Mouse (Mus musculus) midbrain, embryonic 16.5 days (tissue): ENCODE measurements around the gene Klk4. TPM values are rescaled to one million over a fixed set of nuclear protein-coding genes. Genes with fewer than 3 reads are reported as not detected.

Source experiments
- ATAC-seq: fragments of 200-750 bp; cut with Nextera tagmentation; 2 replicates; pipeline ENCODE4 v1.8.0; 2017; ENCODE audit warnings: moderate TSS enrichment
- H3K27ac ChIP-seq: fragments of 300-500 bp; sonication (generic); 2 replicates; pipeline ENCODE4 v1.5.1; 2014; ENCODE audit warnings: mild to moderate bottlenecking, low read length, mixed read lengths
- H3K27me3 ChIP-seq: fragments of 300-500 bp; sonication (generic); 2 replicates; pipeline ENCODE4 v1.6.1; 2014; ENCODE audit warnings: low read depth, low read length, mixed read lengths; ENCODE audit not compliant: control insufficient read depth, insufficient read depth
- H3K36me3 ChIP-seq: fragments of 300-500 bp; sonication (generic); 2 replicates; pipeline ENCODE4 v1.6.1; 2014; ENCODE audit warnings: mild to moderate bottlenecking, low read length, moderate library complexity, mixed read lengths; ENCODE audit not compliant: control insufficient read depth, insufficient read depth
- H3K4me1 ChIP-seq: fragments of 300-500 bp; sonication (generic); 2 replicates; pipeline ENCODE4 v1.6.1; 2014; ENCODE audit warnings: mild to moderate bottlenecking, low read length, mixed read lengths; ENCODE audit not compliant: control insufficient read depth, insufficient read depth
- H3K4me2 ChIP-seq: fragments of 300-500 bp; sonication (generic); 2 replicates; pipeline ENCODE4 v1.6.1; 2014; ENCODE audit warnings: mild to moderate bottlenecking, low read length, mixed read lengths
- H3K4me3 ChIP-seq: fragments of 300-500 bp; sonication (generic); 2 replicates; pipeline ENCODE4 v1.5.1; 2014; ENCODE audit warnings: low read depth, mild to moderate bottlenecking, low read length, moderate library complexity, mixed read lengths
- H3K9ac ChIP-seq: fragments of 300-500 bp; sonication (generic); 2 replicates; pipeline ENCODE4 v1.6.1; 2014; ENCODE audit warnings: low read depth, low read length, mixed read lengths
- H3K9me3 ChIP-seq: fragments of 300-500 bp; sonication (generic); replicated peaks from 2 replicates; pipeline ENCODE4 v1.6.1; 2014; ENCODE audit warnings: mild to moderate bottlenecking, low read length, mixed read lengths; ENCODE audit not compliant: control insufficient read depth, poor library complexity, severe bottlenecking
- WGBS: fragments of 180-500 bp; shearing (Covaris S2); extraction: QIAGEN DNeasy Blood & Tissue Kit; methylation state at CpG from one replicate; pipeline ENCODE4 v1.1.7; 2014; 5-methylcytosine and 5-hydroxymethylcytosine counted together
- polyA plus RNA-seq: library from polyadenylated mRNA; unstranded; fragments of >200 nt; fragmentation: Nextera tagmentation; extraction: Ambion mirVana; gene quantifications from 2 replicates; pipeline ENCODE4 v1.2.1, GENCODE M21; 2015

Klk4 gene
- polyA plus RNA-seq, 1 experiment from 2014 or later = 0.39 TPM

GRCm38 (mm10) chr7:43925985-43926384, 45.0 kb downstream of the Klk4 start:
- Histone ChIP-seq H3K4me2 (no peak overlapping the region), H3K4me3 (no peak overlapping the region), H3K36me3 (no peaks in the 10 kb centered on the region), H3K27ac (no peak overlapping the region), H3K4me1 (no peaks in the 10 kb centered on the region), H3K27me3 (no peaks in the 10 kb centered on the region), H3K9ac (no peak overlapping the region), H3K9me3 (no peaks in the 10 kb centered on the region)
- no peak for ATAC-seq
- 65% methylated on average over 5 of the region's 5 CpGs for WGBS

DNA sequence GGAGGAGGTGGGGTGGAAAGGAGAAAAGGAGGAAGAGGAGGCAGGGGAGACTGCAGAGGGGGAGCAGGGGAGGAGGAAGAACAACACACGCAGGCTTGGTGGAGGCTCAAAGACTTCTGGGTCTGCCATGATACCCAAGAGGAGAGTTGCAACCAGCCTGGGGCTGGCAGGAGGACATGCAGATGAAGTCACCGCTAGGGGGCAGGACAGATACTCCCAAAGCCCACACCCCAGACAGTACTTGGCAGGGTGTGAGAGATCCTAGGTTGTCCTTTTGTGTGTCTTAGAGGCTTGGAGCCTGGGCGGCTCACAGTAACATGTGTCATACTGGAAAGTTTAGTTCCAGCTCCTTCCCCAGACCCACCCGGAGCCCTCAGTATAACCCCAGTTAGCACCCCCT, 47.6 kb downstream of the Klk4 start:
- Histone ChIP-seq H3K4me2 (no peak overlapping the region), H3K9me3 (no peaks in the 10 kb centered on the region), H3K9ac (no peak overlapping the region), H3K27me3 (no peaks in the 10 kb centered on the region), H3K4me3 (no peak overlapping the region), H3K27ac (no peak overlapping the region), H3K4me1 (no peaks in the 10 kb centered on the region), H3K36me3 (no peaks in the 10 kb centered on the region)
- WGBS = 53% methylated on average over 4 of the region's 4 CpGs
- ATAC-seq = peak; percentile 21; the same call in 1 of the 2 replicates

DNA sequence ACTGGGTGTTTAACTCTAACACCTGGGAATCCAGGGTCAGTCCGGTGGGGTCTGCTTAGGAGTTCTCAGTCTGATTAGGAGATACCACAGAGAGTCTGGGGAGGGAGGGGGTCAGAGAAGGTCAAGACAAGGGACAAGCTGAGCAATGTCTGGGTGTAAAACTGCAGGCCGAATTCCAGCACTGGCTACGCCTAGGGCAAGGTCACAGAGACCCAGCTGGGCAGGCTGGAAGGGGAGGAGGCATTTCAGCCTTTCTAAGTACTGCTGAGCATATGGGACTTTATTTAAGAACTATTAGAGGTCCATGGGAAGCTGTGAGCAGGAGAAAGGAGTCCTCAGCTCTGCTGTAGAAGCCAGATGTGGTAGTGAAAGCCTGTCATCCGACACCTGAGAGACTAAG, 51.4 kb downstream of the Klk4 start:
- no peaks in the 10 kb centered on the region for H3K4me1 ChIP-seq

GRCm38 (mm10) chr7:43933440-43933839, 52.5 kb downstream of the Klk4 start, which contains the start of gene Klk15:
Gene Klk15, plus strand, starts transcription at chr7:43933740.
- ATAC-seq = no peak
- WGBS = 88% methylated on average over 3 of the region's 3 CpGs

More for the DNA sequence above, 51.4 kb downstream of the Klk4 start:
- Histone ChIP-seq H3K27ac (no peak overlapping the region), H3K9me3 (no peaks in the 10 kb centered on the region), H3K36me3 (no peaks in the 10 kb centered on the region), H3K9ac (no peak overlapping the region), H3K4me3 (no peak overlapping the region), H3K4me2 (no peak overlapping the region), H3K27me3 (no peaks in the 10 kb centered on the region)
- WGBS = 70% methylated on average over 4 of the region's 4 CpGs
- ATAC-seq = no peak

GRCm38 (mm10) chr7:43934747-43935146, 53.8 kb downstream of the Klk4 start:
- no peak overlapping the region for H3K9ac ChIP-seq
- no peaks in the 10 kb centered on the region for H3K4me1 ChIP-seq
- no peaks in the 10 kb centered on the region for H3K36me3 ChIP-seq
- H3K27me3 ChIP-seq = no peaks in the 10 kb centered on the region
- 52% methylated on average over 3 of the region's 3 CpGs for WGBS
- H3K4me3 ChIP-seq = no peak overlapping the region
- no peak overlapping the region for H3K27ac ChIP-seq
- no peak overlapping the region for H3K4me2 ChIP-seq
- ATAC-seq = no peak
- no peaks in the 10 kb centered on the region for H3K9me3 ChIP-seq

More at GRCm38 (mm10) chr7:43933440-43933839, 52.5 kb downstream of the Klk4 start, which contains the start of gene Klk15:
- no peaks in the 10 kb centered on the region for H3K4me1 ChIP-seq
- H3K9ac ChIP-seq = no peak within 1 kb of the TSS
- no peak within 1 kb of the TSS for H3K27ac ChIP-seq
- no peaks in the 10 kb centered on the region for H3K9me3 ChIP-seq
- H3K4me3 ChIP-seq = no peak within 1 kb of the TSS
- H3K36me3 ChIP-seq = no peaks in the 10 kb centered on the region
- no peaks in the 10 kb centered on the region for H3K27me3 ChIP-seq
- H3K4me2 ChIP-seq = no peak within 1 kb of the TSS

Other genes with a start within 250 kb of the Klk4 start
- 0.10 and 0.21 TPM in 2 replicates for gene Ceacam18, start 246.5 kb upstream of the Klk4 start, polyA plus RNA-seq
- 0.16 and 0.32 TPM in 2 replicates for gene Siglece, start 221.0 kb upstream of the Klk4 start, polyA plus RNA-seq
- 26.4 and 27.8 TPM in 2 replicates for gene Ctu1, start 209.1 kb upstream of the Klk4 start, polyA plus RNA-seq
- gene Klk14, start 190.7 kb upstream of the Klk4 start, polyA plus RNA-seq = not detected in 2 replicates
- 0.19 and 0.20 TPM in 2 replicates for gene Klk13, start 168.6 kb upstream of the Klk4 start, polyA plus RNA-seq
- gene Klk12, start 112.3 kb upstream of the Klk4 start, polyA plus RNA-seq = not detected in 2 replicates
- gene Klk11, start 106.6 kb upstream of the Klk4 start, polyA plus RNA-seq = 0.21 TPM in 1 of 2 replicates, not detected in the other
- 0.13 and 0.25 TPM in 2 replicates for gene Klk10, start 100.1 kb upstream of the Klk4 start, polyA plus RNA-seq
- 0.13 TPM in 1 of 2 replicates, not detected in the other for gene Klk9, start 89.3 kb upstream of the Klk4 start, polyA plus RNA-seq
- 5.7 and 8.6 TPM in 2 replicates for gene Klk8, start 83.6 kb upstream of the Klk4 start, polyA plus RNA-seq
- gene Klk7, start 69.9 kb upstream of the Klk4 start, polyA plus RNA-seq = not detected in 2 replicates
- not detected in 2 replicates for gene Klk6, start 56.7 kb upstream of the Klk4 start, polyA plus RNA-seq
- not detected in 2 replicates for gene Klk5, start 39.2 kb upstream of the Klk4 start, polyA plus RNA-seq
- gene Klk15, start 52.6 kb downstream of the Klk4 start, polyA plus RNA-seq = not detected in 2 replicates
- not detected in 2 replicates for gene Klk1b8, start 69.5 kb downstream of the Klk4 start, polyA plus RNA-seq
- gene Klk1b1, start 85.6 kb downstream of the Klk4 start, polyA plus RNA-seq = not detected in 2 replicates
- not detected in 2 replicates for gene Klk1b9, start 94.9 kb downstream of the Klk4 start, polyA plus RNA-seq
- not detected in 2 replicates for gene Klk1b11, start 114.7 kb downstream of the Klk4 start, polyA plus RNA-seq
- gene Klk1b26, start 131.0 kb downstream of the Klk4 start, polyA plus RNA-seq = not detected in 2 replicates
- not detected in 2 replicates for gene Klk1b27, start 171.1 kb downstream of the Klk4 start, polyA plus RNA-seq
- not detected in 2 replicates for gene Klk1b21, start 221.2 kb downstream of the Klk4 start, polyA plus RNA-seq
- gene Klk1b22, start 231.5 kb downstream of the Klk4 start, polyA plus RNA-seq = not detected in 2 replicates